Mouse (Mus musculus): ENCODE measurements around the gene 4931428F04Rik.
"Not testable (repeated sequence)": the region's sequence is repeated elsewhere in the genome, so short reads cannot be mapped to it uniquely, and the experiment has no call there.

Gene 4931428F04Rik

DNA sequence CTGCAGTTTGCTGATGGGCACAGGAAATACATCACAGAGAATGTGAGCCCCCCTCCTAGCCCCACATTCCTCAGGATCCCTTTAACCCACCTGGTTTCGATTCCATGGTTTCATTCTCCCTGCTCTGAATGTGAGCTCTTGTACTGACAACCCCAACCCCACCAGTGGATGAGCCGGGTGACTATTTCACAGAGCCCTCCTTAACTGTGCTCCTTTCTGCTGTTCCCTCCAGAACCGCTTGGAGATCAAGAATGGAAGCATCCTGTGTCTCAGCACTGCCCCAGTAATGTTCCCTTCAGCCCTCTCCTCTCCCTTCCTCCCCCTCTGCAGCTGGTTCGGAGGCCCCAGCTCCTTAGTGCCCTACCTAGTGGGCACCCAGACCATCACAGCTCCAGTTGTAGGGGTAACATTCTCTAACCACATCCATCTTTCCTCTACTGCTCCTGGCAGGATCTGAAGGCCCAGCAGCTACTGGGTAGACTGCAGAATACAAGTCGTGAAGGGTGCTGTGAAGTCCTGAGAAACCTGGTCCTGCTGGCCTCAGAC, 16.6 kb upstream of the 4931428F04Rik start:
- no peak for DNase-seq

- DNase-seq = peak; percentile 91 to 92
These were observed 15.8 kb upstream of the 4931428F04Rik start, which contains the start of gene Elmo3 for GRCm38 (mm10) chr8:105305211-105306145. Elmo3 (plus strand) TSS chr8:105305601.

DNA sequence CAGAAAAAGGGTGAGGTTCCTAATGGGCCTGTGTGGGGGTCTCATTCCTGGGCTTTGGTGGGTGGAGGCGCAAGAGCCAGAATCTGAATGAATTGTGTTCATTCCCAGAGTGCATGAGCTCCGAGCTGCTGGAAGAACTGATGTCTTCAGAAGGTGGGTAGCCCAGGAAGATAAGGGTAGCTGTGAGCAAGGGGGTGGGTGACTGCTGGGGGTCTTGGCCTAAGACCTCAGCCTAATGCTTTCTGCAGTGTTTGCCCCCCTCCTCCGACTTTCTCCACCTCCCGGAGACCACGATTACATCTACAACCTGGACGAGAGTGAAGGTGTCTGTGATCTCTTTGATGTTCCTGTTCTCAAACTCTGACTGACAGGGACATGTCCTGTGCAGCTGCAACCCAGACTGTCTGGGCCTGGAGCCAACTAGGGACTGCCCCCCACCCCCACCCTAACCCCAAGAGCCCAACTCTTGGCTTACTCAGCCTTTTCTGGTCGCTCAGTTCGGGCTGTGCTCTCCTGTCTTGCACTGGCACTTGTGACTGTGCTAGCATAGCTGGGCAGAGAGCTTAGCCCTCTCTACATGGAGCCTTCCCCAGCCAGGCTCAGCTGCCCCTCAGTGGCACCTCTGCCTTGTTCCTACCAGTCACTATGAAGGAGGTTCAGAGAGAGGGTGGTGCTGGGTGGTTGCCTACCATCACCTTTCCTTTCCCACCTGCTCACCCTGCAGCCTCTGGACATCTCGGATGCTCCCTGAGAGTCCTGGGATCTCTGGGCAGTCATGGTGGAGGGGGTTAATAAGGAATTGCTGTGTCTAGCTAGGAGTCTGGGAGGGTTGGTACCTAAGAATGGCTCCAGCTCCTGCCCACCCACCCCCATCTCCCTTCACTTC, 14.9 kb upstream of the 4931428F04Rik start:
- DNase-seq = no peak

DNA sequence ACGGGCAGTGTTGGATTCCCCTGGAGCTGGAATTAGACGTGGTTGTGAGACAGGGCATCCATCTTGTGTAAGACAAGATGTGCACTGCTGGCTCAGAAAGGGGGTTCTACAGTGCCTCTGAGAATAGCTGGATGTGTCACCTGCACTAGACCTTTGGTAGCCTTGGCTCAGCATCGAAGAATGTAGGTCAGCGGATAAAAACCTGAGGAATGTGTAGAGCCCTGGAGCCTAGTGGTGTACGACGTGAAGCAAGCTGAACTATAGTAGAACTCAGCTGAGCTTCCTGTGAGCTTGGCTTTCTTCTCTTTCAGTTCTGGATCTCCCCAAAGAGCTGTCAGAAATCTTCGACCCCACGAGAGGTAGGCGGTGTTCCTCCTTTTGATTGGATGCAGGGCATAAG, 14.2 kb upstream of the 4931428F04Rik start:
- no peak for DNase-seq

DNA sequence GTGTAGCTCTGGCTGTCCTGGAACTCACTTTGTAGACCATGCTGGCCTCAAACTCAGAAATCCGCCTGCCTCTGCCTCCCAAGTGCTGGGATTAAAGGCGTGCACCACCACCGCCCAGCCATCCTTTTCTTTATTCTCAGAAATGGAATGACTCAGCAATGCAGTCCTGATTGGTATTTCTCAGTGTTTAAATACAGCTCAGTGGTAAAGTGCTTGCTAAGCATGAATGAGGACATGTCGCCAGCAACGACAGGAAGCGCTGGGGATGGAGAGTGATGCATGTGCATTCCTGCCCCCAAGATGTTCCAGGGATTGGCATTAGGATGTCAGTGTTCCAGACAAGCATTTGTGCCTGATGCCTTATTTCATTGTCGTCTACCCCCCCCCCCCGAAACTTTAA, 13.7 kb upstream of the 4931428F04Rik start:
- no peak for DNase-seq

DNA sequence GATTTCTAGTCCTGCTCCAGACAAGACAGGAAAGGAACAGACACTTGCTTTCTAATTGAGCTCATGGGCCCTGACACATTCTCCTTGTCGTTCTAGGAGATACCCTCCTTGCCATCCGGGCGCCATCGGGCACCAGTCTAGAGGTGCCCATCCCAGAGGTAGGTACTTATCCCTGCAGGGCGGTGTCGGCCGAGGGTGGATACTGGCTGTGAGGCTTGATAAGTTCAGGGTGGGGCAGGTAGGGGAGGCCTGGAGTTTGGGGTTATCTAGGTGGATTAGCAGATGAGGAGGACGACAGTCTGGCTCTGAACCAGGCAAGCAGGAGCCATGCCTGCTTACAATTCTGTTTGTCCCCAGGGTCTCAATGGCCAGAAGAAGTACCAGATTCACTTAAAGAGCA, 10.3 kb upstream of the 4931428F04Rik start:
- no peak for DNase-seq

DNA sequence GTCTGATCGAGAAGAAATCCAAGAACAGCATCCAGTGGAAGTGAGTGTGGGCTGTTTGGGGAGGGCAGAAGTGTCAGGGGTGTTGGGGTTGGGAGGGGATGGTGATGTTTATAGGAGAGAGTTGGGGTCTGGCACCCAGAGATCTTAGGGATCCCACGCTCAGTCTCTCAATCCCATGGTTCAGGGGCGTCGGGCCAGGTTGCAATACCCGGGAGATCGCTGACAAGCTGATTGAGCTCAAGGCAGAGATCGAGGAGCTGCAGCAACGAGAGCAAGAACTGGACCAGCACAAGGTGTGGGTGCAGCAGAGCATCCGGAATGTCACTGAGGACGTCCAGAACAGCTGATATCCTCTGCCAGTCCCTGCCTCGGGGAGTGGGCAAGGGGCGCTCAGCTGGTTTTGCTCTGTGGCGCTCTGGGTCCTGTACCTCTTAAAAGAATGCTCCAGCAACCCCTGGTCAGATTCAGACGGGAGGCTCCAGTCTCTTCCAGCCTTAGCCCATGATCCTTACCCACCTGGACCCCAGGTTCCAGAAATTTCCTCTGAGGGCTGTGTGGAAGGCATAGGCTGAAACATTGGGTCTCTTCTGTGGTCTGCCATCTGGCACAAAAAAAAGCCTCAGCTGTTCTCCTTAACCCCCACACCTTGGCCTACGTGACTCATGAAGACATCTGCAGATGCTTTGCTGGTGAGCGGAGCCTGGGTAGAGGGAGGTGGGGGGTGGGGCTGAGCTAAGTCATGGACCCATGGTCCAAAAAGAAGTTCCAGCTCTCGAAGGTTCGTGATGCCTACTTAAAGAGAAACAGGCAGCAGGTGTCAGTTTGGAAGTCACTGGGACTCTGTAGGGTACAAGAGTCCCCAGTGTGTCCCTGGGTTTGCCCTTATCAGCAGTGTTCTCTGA, 8.9 kb upstream of the 4931428F04Rik start:
- DNase-seq = no peak

DNA sequence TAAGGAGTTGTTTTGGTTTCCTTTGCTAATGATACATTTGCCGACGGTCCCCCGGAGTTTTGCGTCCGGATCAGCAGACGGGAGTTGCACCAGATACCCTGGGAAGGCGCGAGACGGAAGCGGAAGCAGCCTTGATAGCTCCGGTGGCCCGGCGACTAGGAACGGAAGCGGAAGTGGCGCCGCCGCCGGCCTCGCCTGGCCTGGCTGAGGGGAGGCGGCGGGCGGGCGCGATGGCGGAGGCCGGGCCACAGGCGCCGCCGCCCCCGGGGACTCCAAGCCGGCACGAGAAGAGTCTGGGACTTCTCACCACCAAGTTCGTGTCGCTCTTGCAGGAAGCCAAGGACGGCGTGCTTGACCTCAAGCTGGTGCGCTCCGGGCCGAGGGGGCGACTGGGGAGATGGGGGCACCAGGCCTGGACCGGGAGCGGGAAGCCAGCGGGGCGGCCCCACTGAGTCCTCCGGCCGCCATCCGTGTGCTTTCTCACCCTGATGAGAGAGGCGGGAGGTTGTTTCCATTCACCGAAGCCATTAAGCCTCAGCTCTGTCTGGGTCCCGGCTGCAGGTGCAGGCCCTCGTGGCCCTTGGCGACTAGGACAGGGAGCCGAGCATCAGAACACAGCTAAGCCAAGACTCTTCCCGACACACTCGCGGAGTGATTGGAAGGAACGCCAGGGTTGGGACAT, 8.0 kb upstream of the 4931428F04Rik start, which contains the start of gene E2f4:
Gene E2f4, plus strand, starts transcription at position 153 of the 682 bp plus-strand sequence.
- DNase-seq = peak; percentile 96 to 97

- DNase-seq = peak; percentile 42 to 60
These were observed 6.4 kb upstream of the 4931428F04Rik start, which contains the start of gene Exoc3l for GRCm38 (mm10) chr8:105295895-105296573. Exoc3l (minus strand) TSS chr8:105296101.

DNA sequence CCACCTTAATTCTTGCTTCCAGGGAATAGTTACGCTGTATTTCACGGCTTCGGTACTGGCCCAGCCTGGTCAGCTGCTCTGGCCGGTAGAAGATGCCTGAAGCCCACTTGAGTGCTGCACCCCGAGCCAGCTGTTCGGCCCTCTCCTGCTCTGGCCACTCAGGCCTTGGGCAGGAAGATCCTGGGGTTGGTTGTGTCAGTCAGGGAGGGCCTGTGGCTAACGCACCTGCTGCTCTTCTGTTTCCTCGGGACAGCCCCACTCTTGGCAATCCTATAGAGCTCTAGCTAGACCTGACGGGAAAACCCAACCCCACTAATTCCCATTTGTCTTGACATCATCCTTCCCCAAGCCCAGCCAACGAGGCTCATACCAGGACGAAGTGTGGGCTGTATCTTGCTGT, 5.6 kb upstream of the 4931428F04Rik start:
- DNase-seq = no peak

- DNase-seq = no peak
These were observed 5.1 kb upstream of the 4931428F04Rik start for GRCm38 (mm10) chr8:105294776-105295175.

DNA sequence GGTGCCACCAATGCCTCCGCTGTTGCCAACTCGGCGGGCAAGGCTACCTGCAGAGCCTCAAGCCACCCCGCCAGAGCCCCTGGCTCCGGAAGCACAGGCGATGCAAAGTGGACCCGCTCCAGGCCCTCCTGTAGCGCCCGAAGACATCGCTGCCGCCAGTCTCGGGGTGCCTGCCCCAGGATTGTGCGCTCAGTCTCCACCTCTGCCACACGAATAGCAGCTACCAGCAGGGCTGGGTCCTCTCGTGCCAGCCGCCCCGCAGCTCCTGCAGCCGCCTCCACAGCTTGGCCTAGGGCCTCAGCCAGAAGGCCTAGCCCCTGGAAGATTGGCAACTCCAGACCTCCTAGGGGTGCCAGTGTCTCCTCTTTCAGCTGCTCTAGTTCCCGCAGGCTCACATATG, 3.7 kb upstream of the 4931428F04Rik start:
- no peak for DNase-seq

DNA sequence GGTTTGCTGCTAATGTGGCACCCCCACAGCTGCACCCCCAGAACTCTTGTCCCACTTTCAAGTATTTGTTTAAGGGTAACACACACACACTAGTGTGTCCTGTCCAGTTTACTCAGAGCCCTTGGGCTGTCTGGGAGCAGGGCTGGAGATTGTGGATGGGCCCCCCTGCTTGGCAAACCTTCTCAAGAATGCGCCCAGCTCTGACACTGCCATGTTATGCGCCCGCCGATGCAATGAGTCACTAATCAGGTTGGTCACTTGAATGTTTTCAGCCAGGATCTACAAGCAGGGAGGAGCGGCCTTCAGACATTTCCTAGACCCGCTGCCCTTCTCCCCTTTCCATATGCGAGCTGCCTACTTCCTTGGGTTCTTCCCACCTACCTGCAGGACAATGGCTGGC, 2.8 kb upstream of the 4931428F04Rik start:
- DNase-seq = no peak

DNA sequence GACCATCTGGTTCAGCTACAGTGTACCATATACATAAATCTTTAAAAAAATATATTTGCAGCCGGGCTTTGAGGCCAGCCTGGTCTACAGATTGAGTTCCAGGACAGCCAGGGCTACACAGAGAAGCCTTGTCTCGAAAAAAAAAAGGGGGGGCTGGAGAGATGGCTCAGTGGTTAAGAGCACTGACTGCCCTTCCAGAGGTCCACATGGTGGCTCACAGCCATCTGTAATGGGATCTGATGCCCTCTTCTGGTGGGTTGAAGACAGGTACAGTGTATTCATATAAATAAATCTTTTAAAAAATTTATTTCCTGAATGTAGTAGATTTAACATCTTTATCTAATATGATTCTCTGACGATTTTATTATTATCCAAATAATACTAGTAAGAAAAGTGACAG, 2.1 kb upstream of the 4931428F04Rik start:
- DNase-seq = peak in 1 of 2 experiments; percentile 37

GRCm38 (mm10) chr8:105291364-105291763, 1.7 kb upstream of the 4931428F04Rik start:
- not testable (repeated sequence) for DNase-seq

GRCm38 (mm10) chr8:105290554-105291314, 1.1 kb upstream of the 4931428F04Rik start:
- peak; percentile 90 to 98 for DNase-seq

- peak; percentile 85 to 94 for DNase-seq
These were observed 519 bp downstream of the 4931428F04Rik start for GRCm38 (mm10) chr8:105288958-105289732.

DNA sequence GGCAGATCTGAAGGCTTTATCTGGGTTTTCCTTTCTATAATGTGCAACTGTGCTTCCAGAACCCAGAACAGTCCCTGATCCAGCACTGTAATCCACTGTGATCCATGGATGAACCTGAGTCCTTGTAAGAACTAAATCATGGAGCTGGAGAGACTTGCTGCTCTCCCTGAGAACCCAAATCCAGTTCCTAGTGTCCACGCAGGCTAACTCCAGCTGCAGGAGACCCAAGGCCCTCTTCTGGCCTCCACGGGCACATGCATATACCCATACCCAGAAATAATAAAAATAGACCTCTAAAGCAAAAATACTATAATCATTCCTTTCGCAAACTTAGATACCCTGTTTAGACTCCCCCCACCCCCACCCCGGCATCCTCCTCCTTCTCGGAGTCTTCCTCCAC, 1.4 kb downstream of the 4931428F04Rik start:
- DNase-seq = no peak

- DNase-seq = no peak
These were observed 2.8 kb downstream of the 4931428F04Rik start for GRCm38 (mm10) chr8:105286907-105287306.
